Mouse (Mus musculus): ENCODE data around the gene Sult1e1.

GRCm38 (mm10) chr5:87614364-87615127 lies 23.2 kb upstream of the Sult1e1 start:
- TF ChIP-seq CTCF (conservative IDR thresholded peaks at IDR 0.05; ENCODE audit: insufficient read depth, insufficient read length, low read depth, low read length): no peak
- no peak for TF ChIP-seq POLR2A (IDR thresholded peaks at IDR 0.05; ENCODE audit: low read depth, low read length)
